Mouse (Mus musculus) frontal cortex, postnatal 25 days (tissue): ENCODE results near the gene Cym.

Experiments
- DNase-seq, 2 experiments: peaks; one replicate each; pipeline ENCODE4 v3.0.0; 2022; ENCODE audit warnings: low spot score in 2 of 2

Gene Cym

DNA sequence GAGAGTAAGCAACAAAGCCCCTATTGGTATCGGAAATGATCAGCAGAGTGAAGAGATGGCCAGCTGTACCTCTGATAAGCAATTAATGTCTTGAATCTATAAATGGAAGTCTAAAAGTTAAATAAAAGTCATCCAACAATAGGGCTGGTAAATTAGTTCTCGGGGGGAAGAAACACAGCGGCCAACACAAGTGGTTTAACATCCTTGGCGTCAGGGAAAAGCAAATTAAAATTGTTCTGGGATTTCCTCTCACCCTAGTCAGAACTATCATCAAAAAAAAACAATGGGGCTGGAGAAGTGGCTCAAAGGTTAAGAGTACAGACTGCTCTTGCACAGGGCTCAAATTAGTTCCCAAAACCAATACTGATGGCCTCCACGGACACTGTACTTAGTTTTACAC is 4.3 kb upstream of the Cym start:
- DNase-seq, result no peak

DNA sequence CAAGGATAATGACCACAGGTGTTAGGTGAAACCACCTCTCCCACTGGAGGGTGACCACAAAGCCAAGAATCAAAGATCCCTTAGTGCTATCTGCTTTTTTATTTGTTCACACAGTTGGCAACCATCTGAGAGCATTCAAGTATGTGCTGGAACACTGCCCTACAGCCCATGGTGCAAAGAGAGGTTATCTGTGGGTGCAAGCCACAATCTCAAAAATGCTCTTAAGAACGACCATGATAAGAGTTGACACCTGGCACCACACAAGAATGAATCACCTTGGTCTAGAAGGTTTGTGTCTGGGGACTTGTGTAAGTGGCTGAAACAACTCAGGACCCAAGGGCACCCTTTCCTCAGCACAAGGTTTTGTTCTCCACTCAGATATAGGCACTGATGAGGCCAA is 1.7 kb upstream of the Cym start:
- no peak for DNase-seq

DNA sequence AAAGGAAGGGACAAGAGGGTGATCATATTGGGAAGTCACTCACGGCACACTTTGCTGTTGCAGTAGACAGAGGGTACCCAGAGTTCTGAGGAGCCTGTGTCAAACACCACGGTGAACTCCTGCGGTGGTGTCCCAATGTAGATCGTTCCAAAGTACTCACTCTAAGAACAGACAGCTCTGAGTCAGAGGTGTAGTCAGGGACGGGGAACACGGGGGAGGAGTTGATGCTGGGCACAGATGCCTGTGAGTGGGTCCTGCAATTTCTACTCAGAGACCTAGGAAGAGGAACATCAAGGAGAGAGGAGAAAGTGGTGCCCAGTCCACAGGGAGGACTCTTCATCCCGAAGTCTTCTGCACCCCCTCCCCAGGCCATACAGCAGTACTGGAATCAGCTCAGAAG is 3.0 kb downstream of the Cym start:
- no peak for DNase-seq

DNA sequence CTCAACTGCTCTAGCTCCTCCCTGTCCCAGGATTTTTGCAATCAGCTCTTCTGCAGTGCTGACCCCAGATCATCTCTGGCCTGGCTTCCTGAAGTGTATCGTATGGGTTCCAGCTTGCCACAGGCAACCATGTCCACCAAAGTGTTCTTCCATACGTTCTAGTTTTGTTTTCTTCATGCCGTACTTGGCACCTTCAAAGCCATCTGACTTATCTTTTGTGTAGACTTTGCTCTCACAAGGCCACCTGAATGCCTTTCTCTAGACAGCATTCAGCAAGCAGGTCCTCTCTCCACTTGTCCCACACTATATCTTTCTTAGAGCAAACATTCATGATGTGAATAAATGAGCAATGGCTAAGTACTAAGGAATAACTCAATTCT is 4.4 kb downstream of the Cym start:
- DNase-seq, result no peak

DNA sequence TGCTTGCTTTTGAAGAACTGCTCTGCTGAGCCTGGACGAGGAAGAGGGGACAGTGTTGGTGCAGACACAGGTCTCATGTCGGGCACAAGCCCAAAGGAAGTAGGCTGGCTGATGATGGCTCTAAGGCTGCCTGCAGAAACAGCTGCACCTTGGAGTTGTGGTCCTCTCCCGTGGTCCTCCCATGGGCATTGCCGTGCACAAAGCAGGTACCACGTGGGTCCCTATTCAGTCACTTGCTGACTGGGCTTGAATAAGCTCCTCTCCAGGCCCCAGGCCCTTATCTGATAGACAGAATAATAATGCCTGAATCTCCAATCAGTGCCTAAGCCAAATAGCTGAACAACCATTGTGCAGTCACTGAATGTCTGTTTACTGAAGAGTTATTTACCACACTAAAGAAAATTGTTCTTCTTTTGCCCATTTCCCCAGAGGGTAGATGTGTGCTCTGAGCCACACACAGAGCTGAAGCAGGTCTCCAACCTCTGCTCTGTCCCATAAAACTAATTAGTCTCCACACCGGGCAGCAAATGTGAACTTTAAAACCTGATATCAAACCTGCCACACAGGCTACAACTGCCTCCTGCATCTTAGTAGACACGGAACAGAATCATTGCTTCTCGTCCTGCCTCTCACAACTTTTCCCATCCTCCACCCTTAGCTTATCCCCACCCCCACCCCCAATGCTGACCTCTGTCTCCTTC is 5.0 kb downstream of the Cym start:
- no peak for DNase-seq

DNA sequence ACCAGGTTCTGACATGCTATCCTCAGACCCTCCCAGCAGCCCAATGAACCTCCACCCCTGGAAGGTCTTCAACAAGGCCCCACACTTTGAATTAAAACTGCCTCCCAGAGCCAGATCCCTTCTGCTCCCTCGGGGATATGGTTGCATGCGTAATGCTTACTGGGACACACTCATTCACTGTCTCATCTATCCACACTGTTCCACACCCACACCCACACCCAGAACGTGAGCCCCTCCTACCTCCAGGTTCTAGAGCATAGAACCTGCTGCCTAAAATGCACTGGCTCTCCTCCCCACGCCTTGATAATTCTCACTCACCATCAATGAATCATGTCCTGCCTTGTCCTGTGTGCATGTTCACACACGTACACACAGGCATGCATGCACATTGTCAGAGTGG is 6.9 kb downstream of the Cym start:
- no peak for DNase-seq

DNA sequence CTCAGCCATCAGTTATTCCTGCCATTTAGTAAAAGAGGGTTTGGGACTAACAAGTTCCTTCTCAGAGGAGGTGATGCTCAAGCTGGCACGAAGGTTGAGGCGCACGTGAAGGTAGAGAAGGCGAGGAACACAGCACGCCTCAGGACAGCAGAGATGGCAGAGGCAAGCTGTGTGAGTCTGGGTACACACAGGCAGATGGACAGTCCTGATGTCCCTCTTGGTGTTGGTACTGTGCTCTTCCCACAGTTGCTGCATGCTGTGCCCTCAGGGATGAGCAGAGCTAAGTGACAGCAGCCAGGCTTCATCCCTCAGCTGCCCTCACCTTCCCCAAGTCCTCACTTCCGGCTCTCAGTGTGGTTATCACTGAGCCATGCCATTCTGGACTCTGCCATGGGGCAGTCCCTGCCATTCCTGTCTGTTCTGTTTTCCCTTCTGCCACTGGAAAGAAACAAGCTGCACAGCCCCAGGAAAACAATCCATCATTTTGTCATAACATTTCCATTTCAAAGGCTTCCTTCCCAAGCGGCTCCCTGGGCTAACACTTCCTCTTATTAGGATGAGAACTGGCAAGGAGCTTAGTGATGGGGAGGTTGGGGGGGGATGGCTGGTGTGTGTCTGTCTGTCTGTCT is 13.8 kb downstream of the Cym start:
- DNase-seq, result no peak

DNA sequence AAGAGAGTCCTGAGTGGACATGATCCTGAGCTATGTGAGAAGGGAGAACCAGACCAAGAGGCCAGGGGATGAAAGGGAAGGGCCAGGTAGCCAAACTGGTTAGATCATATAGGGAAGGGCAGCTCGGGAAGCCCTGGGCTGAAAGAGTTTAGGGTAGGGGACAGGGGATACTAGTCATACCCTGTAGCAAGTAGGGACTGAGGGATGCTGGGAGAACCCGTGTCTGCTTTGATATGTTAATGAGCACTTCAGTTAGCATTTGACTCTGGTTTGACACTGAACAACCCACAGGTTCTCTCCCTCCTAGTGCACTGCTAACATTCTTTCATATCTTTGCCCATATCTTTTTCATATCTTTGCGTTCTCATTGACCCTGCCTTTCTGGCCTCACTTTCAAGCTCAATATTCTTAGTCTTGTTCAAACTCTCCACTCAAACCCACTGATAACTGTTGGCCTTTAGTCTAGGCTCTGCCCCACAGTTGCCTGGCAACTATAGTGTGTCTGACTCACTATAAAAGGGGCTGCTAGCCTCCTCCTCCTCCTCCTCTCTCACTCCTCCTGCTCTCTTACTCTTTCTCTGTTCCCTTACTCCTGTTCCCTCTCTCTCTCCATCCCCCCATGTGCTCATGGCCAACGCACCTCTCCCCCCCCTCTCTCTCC is 14.9 kb downstream of the Cym start:
- no peak for DNase-seq

DNA sequence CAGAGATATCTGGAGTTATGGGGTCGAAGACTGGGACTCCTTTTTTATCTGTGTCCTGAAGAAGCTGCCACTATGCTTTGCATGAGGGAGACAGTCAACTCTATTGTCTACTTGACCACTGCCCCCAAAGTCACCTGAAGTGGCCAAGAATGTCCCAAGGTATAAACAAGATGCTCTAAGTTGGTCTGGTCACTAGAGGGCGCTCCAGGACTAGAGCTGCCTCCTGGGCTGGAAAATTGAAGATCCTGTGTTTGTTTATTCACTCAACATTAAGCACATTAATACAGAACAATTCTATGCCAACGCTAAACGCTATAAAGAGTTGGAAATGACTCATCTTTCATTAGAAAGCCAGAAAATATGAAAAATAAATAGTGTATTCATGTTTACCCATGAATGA is 15.5 kb downstream of the Cym start:
- peak; percentile 59 to 71 for DNase-seq

DNA sequence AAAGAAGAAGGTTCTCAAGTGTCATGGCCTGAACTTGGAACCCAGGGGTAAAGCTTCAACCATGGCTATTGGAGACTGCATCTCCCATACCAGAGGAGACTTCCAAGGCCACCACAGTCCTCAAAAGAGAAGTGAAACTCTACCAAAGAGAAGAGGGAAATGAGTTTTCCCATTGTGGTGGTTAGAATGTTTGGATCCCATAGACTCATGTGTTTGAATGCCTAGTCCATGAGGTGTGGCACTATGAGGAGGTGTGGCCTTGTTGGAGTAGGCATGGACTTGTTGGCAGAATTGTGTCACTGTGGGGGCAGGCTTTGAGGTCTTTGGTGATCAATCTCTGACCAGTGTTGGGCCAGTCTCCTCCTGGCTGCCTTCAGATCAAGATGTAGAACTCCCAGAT is 16.4 kb downstream of the Cym start:
- no peak for DNase-seq

DNA sequence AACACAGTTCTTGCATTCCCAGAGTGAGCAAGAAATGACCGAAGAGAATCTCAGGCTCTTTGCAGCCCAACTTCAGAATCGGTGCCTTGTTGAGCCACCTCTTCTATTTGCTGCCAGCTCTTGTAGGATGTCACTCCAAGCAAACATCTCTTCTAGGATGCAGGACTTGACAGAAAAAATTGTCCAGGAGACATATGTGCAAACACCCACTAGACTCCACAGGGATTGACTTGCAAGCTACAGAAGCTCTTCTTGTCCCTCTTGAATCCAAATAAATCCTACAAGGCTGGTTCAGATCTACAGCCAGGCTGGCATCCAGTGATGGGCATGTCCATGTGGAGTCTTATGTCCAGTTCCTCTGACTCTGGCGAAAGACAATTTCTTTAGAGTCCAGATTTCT is 17.1 kb downstream of the Cym start:
- DNase-seq, result no peak

DNA sequence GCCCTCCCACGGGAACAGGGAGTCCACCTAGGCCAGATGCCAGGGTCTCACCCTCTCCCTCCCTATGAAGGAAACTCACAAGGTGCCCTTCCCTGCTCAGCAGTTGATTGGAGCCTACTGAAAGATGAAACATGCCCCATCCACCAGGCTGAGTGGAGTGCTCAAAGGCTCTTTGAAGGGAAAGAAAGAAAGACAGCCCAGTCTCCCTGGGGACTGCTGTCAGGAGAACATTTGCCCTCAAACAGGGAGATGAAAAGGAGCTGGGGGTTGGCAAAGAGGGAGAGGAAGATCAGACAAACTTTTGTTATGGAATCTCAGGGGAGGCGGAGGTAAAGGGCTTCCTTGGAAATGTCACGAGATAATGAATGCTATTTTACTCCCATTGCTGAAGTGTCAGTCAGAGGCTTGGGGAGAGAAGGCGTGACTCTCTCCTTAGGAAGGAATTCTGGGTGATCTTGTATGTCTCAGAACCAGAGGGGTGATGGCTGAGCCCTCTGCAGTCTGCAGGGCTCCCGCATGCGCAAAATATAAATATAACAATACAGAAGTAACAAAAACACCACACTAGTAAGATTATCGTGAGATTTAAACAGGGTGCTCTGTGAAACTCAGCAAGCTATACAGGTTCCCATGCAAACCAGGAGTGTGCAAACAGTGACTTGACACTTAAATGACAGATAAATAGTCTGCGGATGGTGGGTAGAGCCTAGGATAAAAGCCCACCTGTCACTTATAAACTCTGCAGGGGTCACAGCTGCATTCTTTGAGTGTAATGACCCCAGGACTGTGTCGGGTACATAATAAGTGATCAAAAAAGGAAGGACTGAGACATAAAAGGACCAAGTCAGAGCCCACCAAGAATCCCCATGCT is 20.0 kb downstream of the Cym start:
- no peak for DNase-seq

DNA sequence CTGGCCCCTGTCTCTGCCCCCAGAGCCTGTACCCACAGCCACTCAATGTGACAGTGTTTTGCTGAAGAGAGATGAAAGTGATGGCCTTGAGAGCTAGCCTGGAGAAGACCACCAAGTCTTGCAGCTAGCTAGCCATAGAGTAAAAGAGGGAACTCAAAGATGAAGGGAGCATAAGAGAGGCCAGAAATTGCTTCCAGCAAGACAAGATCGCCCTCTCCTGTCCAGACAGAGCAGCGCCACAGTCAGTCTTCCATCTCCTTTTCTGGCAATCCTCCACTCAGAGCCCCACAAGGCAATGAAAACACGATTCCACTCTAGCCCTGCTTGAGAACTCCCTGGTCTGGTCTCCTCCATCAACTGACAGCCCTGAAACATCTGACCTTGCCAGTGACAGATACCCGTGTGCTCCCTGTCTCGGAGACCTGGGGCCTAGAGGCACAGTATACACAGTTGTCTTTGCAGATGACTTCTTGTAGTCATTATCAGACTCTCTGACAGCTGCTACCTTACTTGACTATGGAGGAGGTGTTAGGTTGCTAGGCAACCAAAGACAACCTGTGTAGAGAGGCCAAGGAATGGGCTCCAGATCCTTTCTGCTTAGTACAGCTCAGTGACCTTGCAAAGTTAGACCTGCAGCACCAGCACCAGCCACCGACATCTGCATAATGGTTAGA is 33.2 kb downstream of the Cym start:
- DNase-seq, result peak; percentile 45 to 59

DNA sequence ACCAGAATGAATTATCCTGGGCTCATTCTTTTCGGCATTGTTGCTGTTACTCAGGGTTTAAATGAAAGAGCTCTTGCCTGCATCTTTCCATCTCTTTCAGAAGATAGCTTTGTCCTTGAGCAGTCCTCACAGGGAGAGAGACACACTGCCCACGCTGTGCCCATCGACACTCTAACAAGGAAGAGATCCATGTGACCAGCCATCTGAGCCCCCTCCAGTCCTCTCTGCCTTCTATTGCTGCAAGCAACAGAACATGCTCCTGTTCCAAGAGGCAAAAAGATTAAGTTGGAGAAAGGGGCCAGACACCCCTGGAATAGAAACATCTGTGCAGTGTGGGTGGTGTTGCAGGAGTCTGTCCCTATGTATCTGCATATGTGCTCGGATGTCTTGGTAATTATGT is 34.5 kb downstream of the Cym start:
- DNase-seq, result no peak

DNA sequence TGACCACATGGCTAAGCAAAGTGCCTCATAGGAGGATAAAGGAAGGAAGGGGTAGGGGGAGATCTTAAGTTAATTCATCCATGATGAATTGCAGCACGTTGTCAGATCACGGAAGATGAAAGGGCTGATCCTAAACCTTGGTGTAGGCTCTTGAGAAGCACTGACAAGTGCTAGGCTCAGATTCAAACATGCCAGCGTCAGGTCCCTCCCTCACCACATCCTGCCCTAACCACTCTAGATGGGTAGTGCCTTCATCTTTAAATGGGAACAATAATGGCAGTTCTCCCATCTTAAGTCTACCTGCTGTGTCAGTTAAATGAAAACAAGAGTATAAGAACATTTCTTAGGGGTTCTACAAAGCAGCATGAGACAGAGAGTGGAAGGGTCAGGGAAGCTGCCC is 35.9 kb downstream of the Cym start:
- no peak for DNase-seq

DNA sequence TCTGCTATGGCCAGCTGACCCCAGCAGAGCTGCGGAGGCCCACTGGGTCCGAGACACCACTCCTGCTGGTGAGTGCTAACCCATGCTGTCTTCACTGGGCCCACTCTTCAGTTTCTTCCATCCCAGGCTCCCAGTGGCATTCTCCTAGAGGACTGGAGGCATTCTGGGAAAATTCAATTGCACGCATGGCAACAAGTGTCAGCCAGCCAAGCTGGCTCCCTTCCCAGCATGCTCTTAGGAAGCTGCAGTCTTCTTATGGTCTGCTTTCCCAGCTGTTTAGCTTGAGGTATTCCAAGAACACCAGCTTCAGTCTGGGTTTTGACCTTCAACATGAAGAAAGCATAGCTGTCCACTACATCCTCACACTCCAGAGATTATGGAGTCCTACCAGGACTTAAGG is 38.4 kb downstream of the Cym start:
- no peak for DNase-seq

DNA sequence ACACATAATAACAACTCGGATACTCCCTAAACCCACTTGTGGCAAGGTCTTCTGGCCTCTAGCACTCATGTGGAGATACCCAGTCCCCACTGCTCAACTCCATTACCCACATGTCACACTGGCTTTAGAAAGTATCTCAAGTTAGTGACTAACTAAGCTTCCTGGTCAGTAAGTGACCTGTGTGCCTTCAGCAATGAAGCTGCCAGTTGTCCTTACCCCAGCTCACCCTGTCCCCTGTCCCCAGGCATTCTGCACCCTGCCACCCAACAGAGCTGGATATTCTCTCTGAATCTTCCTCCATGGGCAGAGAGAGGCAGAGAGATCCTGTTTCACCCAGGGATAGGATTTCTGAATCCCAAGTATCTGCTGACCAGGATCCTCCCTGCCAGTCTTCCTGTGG is 38.8 kb downstream of the Cym start, which contains the start of gene Kcna10:
Gene Kcna10, plus strand, starts transcription at position 301 of the 400 bp plus-strand sequence.
- no peak for DNase-seq

DNA sequence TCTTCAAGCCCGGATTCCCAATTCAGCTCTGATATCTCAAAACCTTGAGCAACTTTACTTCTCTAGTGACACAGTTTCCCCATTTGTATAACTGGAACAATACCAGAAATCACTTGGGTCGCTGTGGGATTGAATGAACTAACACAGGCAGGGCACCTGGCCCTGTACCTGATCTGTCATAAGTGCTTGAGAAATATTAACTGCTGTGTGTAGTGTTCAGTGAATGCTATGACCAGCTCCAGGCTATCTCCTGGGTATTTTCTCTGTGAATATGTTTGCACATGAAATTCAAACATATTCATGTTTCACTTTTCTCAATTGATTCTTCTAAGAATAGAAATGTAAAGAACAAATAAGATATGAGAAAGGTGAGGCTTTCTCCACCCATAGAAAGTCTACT is 40.7 kb downstream of the Cym start:
- DNase-seq, result no peak

DNA sequence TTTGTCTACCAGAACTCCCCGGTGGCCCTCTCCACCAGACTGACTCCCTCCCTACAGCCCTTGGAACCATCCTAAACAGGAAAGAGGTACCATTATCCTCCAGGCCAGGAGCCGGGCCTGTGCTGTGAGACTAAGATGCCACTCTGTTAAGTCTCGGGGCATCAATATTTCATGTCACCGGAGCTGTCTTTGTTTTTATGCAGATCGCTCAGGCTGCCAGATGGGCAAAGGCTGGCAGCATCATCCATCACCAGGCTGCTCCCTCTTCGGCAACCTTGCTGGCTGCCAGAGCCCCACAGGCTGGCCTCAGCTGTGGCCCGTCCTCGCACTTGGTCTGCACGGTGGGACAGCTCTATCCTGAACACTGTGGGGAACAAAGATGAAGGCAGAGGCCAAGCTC is 45.0 kb downstream of the Cym start:
- no peak for DNase-seq

DNA sequence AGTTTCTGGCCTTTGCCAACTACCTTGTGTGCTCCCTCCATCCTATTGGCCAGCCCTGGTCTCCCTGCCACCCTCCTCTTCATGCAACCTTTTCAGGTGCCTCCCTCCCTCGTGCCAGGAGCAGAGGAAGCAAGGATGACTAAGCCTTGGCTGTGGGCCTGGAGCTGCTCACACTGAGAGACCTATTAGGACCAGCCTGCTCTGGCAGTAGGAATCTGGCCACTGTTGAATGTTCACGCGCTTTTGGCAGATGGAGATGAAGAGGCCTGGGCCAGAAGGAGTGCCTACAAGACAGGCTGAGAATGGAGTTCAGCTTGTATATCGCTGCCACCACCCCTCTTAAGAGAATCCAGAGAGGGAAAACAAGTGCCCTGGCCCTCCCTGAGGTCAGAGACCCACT is 46.0 kb downstream of the Cym start:
- DNase-seq, result no peak

DNA sequence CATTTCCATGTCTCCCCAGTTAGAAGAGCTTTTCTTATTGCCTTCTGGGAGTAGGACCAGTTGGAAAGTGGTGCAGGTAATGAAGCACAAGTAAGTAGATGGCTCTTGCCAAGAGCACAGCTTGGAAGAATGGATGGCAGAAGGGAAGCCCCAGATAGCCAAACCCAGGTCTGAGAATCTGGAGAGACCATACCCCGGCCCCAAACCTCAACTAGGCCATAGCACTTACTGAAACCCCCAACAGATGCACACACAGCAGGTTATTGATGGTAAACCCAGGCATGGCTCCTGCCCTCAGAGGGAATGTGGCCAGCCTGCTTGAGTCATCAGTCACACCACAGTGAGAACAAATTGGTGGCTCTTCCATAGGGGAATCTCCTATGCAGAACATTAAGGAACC is 49.0 kb downstream of the Cym start:
- no peak for DNase-seq

DNA sequence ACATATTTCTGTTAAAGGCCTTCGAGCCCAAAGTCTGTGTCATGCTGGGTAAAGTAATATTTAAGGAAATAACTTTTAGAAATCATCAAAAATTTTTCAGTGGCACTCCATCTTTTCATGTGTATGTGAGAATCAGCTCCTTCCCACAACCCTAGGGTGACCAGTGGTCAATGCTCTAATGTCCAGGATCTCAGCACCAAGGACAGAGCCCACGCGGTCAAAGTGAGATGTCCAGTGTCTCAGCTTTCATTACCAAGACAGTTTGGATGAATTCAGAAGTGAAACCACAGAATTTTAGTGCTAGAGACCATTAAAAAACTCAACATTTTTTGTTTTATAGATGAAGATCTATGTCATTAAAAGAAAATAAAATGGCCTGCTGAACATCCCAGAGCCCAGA is 49.6 kb downstream of the Cym start:
- DNase-seq, result no peak
